Mouse (Mus musculus) lung, postnatal 4 days (tissue): ENCODE data around the gene Pdcd11.

Experiments used
- DNase-seq, 2 experiments: peaks; one replicate each; pipeline ENCODE4 v3.0.0; 2021

Pdcd11 gene

DNA sequence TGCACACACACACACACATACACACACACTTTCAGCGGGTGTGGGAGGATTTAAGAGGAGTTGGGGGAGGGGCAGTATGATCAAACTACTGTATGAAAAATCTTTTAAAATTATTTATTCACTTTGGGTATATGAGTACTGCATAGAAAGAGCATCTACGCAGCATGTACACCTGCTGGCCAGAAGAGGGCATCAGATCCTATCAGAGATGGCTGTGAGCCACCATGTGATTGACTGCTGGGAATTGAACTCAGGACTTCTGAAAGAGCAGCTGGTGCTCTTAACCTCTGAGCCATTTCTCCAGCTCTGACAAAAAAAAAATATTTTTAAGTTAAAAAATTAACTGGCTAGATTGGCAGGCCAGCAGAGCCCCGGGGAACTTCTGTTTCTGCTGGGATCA, 83.9 kb downstream of the Pdcd11 start:
- peak in 1 of 2 experiments; percentile 30 for DNase-seq

DNA sequence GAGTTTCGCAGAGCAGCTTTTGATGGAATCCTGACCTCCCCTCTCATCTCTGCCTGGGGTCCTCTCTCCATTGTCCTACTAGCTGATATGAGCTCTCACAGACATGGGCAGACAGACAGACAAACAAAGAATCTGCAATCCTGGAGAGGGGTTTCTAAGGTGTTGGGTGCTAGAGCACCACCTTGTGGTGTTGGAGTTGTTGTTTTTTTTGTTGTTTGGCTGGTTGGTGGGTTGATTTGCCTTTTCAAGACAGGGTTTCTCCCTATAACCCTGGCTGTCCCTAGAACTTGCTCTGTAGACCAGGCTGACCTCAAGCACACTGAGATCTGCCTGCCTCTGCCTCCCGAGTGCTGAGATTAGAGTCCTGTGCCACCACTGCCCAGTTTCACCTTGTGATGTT, 84.9 kb downstream of the Pdcd11 start:
- DNase-seq = no peak

DNA sequence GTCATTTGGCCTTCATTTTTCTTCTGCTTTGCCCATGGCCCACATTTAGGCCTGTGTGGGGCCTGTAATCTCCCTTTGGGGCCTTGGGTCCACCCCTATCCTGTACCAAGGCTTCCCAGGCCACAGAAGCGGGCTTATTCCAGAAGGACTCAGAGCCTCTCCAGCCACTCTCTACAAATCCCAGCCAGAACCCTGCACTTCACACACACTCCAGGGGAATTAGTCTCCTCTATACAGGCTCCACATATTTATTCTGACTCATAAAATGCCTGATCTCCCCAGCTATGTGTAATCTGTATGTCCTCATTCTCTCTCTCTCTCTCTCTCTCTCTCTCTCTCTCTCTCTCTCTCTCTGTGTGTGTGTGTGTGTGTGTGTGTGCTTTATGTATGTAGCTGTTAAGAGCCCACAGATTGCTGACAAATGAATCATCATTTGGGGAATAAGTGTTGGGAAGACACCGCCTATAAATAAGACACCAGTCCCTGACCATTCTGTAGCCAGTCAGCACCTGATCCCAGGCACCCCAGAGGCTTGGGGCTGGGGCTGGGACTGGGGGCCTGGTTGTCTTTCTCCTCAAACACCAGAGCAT, 86.4 kb downstream of the Pdcd11 start:
- peak in 1 of 2 experiments; percentile 9 for DNase-seq

DNA sequence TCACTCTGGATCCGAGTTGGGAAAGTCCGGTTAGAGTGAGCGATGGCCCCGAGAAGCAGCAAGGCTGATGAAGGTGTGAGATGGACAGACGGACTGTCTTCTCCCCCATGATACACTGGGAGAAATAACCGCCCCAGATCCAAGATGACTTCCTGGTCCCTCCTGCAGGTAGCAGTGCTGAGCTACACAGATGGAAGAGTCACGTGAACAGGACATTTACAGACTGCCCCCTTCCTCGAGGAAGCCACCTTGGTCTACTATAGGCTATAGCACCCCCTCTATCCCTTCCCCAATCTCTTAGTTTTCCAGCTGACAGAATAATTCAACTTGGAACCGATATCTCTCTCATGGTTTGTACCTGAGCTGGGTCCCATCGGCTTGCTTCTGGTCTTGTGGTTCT, 87.4 kb downstream of the Pdcd11 start:
- peak; percentile 10 to 43 for DNase-seq

DNA sequence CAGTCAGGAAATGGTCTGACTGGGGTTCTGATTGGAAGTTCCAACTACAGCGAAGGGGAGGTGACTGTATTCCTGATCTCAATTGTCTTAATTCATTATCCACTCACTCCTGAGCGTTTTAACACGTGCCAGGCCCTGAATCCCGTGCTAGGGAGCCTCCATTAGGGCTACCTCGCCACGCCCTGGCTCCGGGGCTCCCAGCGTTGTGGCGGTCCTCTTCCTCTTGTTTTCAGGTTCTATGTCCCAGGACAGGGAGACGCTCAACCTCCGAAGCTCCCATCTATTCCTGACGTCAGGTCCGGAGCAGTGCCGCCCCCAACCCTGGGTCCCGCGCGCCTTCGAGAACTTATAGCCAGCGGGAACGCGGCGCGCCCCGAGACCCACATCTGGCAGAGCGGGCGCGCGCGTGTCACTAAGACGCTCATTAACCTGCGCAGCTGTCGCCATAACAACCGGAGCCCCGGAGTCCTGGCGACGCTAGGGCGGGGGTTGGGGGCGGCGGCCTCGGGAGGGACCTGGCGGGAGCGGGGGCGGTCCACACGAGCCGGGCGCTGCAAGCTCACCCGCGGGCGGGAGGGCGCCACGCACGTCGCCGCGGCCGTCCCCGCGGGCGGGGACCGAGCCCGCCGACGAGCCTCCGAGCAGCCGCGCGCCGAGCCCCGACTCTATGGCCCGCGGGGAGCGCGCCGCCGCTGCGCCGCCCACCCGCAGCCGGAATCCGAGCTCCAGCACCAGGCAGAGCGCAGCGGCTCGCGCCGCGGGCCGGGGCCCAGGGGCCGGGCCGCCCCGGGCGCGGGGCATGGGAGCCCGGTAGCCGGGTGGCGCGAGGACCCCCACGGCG, 88.1 kb downstream of the Pdcd11 start, which contains the start of gene Neurl1a:
TSS of gene Neurl1a (plus strand) at position 390 of the 841 bp plus-strand sequence.
- DNase-seq = peak; percentile 43 to 66

DNA sequence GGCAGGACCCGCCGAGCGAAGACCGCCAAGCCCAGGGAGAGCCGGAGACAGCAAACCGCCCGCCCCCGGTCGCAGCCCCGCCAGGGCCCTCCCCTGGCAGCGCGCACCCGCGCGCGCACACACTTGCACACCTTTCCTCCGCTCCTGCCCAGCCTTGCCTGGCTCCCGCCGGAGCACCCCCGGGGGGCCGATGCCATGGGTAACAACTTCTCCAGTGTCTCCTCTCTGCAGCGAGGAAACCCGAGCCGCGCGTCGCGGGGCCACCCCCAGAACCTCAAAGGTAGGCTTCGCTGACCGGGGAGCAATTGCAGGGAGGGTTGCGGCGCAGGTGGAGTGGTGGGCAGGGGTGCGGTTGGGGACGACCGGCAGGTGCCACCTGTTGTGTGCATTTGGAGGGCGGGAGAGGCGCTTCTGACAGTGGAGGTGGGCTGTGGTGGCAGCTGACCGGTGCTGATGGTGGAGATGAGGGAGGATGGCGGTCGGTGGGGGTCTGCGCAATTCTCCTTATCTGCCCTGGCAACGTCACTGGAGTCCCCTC, 88.8 kb downstream of the Pdcd11 start:
- DNase-seq = no peak

DNA sequence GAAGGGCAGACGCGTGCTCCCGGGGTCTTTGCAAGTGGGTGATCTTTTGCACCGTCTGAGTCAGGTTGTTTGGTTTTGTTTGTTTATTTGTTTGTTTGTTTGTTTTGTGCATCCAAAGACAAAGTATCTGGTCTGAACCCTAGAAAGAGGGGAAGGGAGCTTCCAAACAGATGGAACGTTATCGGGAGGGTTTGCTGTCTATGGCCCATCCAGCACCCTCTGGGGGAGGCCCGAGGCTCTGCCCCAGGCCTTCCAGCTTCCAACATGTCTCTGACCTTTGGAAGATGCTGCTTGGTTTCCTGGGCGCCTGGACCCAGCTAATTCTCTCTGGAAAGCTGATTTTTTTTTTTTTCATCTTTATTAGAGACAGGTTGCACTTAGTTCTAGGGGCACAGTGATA, 89.4 kb downstream of the Pdcd11 start:
- no peak for DNase-seq
